Mouse (Mus musculus) liver, embryonic 15.5 days (tissue): ENCODE data around the gene A730009L09Rik. TPM values are rescaled to one million over a fixed set of nuclear protein-coding genes. Genes with fewer than 3 reads are reported as not detected.

Experiments
- ATAC-seq: fragments of 200-750 bp; cut with Nextera tagmentation; 2 replicates; pipeline ENCODE4 v1.8.0; 2017; ENCODE audit warnings: moderate number of reproducible peaks, mild to moderate bottlenecking, moderate library complexity; ENCODE audit not compliant: insufficient read depth
- H3K27ac ChIP-seq: fragments of 300-500 bp; sonication (generic); replicated peaks from 2 replicates; pipeline ENCODE4 v1.5.1; 2015; ENCODE audit warnings: mild to moderate bottlenecking, inconsistent platforms
- H3K27me3 ChIP-seq: fragments of 300-500 bp; sonication (generic); 2 replicates; pipeline ENCODE4 v1.6.1; 2015; ENCODE audit warnings: mild to moderate bottlenecking, inconsistent platforms
- H3K36me3 ChIP-seq: fragments of 300-500 bp; sonication (generic); replicated peaks from 2 replicates; pipeline ENCODE4 v1.6.1; 2015; ENCODE audit warnings: moderate library complexity, mild to moderate bottlenecking, inconsistent platforms
- H3K4me1 ChIP-seq: fragments of 300-500 bp; sonication (generic); replicated peaks from 2 replicates; pipeline ENCODE4 v1.6.1; 2015; ENCODE audit warnings: inconsistent platforms
- H3K4me2 ChIP-seq: fragments of 300-500 bp; sonication (generic); 2 replicates; pipeline ENCODE4 v1.6.1; 2015; ENCODE audit warnings: moderate library complexity, mild to moderate bottlenecking, inconsistent platforms
- H3K4me3 ChIP-seq: fragments of 300-500 bp; sonication (generic); replicated peaks from 2 replicates; pipeline ENCODE4 v1.5.1; 2015; ENCODE audit warnings: mild to moderate bottlenecking, inconsistent platforms
- H3K9ac ChIP-seq: fragments of 300-500 bp; sonication (generic); 2 replicates; pipeline ENCODE4 v1.6.1; 2015; ENCODE audit warnings: moderate library complexity, mild to moderate bottlenecking, inconsistent platforms
- H3K9me3 ChIP-seq: fragments of 300-500 bp; sonication (generic); replicated peaks from 2 replicates; pipeline ENCODE4 v1.6.1; 2016; ENCODE audit warnings: inconsistent platforms
- WGBS: fragments of 180-500 bp; shearing (Covaris S2); methylation state at CpG from one replicate; pipeline ENCODE4 v1.1.7; 2015; ENCODE audit warnings: mixed read lengths; ENCODE audit not compliant: insufficient replicate concordance; 5-methylcytosine and 5-hydroxymethylcytosine counted together
- polyA plus RNA-seq: library from polyadenylated mRNA; unstranded; fragments of >200 nt; fragmentation: Nextera tagmentation; extraction: Ambion mirVana; gene quantifications from 2 replicates; pipeline ENCODE4 v1.2.1, GENCODE M21; 2015

Gene A730009L09Rik
- polyA plus RNA-seq: not detected in 2 replicates

DNA sequence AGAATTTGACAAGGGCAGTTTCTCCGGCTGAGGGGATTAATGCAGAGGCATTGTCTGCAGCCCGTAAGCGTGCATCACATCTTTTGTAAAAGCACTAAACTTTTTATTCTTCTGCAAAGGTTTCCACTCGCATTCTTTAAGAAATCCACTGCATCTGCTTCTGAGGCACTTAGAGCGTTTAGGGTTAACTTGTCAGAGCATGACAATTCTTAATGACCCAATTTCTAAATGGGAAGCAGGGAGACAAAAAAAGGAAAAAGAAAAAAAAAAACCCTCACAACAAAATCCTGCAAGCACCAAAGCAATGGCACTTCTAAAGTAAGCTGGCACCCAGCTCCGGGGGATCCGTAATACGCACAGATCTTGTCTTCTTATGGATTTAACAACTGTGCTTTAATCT is at the start of gene A730009L09Rik:
A730009L09Rik (plus strand) TSS at position 301 of the 400 bp plus-strand sequence.
- no peak for ATAC-seq
- no peaks in the 10 kb centered on the region for H3K9me3 ChIP-seq
- 70% methylated on average over 8 of the region's 8 CpGs for WGBS

GRCm38 (mm10) chr16:84465581-84466165 is 49.2 kb upstream of the A730009L09Rik start:
- H3K9ac ChIP-seq: no peak overlapping the region
- H3K4me2 ChIP-seq: no peak overlapping the region
- H3K27ac ChIP-seq: no peak overlapping the region
- H3K4me3 ChIP-seq: no peak overlapping the region
- WGBS: 60% methylated on average over 6 of the region's 6 CpGs
- H3K9me3 ChIP-seq: no peaks in the 10 kb centered on the region
- no peaks in the 10 kb centered on the region for H3K36me3 ChIP-seq
- no peak for ATAC-seq
- no peaks in the 10 kb centered on the region for H3K4me1 ChIP-seq
- H3K27me3 ChIP-seq: no peaks in the 10 kb centered on the region

More for the DNA sequence above, at the start of gene A730009L09Rik:
- Histone ChIP-seq H3K27ac (no peak within 1 kb of the TSS), H3K9ac (no peak within 1 kb of the TSS), H3K4me2 (no peak within 1 kb of the TSS), H3K4me1 (no peaks in the 10 kb centered on the region), H3K36me3 (no peaks in the 10 kb centered on the region), H3K4me3 (no peak within 1 kb of the TSS), H3K27me3 (no peaks in the 10 kb centered on the region)

DNA sequence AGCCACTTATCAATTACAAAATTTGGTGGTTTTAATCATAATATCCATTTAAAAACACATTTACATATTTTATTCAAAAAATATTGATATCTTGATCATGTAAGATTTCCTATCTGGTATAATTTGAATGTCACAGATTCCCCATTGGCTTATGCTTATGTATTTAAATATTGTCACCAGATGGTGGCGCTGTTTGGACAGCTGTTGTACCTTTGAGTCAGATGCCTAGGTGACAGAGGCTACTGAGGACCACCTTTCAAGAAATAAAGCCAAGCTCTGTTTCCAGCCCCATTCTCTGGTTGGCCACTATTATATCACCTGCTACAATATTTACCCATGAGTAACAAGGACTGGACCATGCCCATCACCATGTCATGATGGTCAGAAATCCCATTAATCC is 46.0 kb upstream of the A730009L09Rik start:
- Histone ChIP-seq H3K27ac (no peak overlapping the region), H3K9ac (no peak overlapping the region), H3K36me3 (no peaks in the 10 kb centered on the region), H3K4me2 (no peak overlapping the region), H3K27me3 (no peaks in the 10 kb centered on the region), H3K4me3 (no peak overlapping the region), H3K9me3 (no peaks in the 10 kb centered on the region), H3K4me1 (no peaks in the 10 kb centered on the region)
- WGBS: 11% methylated on average over 1 of the region's 1 CpGs
- no peak for ATAC-seq

DNA sequence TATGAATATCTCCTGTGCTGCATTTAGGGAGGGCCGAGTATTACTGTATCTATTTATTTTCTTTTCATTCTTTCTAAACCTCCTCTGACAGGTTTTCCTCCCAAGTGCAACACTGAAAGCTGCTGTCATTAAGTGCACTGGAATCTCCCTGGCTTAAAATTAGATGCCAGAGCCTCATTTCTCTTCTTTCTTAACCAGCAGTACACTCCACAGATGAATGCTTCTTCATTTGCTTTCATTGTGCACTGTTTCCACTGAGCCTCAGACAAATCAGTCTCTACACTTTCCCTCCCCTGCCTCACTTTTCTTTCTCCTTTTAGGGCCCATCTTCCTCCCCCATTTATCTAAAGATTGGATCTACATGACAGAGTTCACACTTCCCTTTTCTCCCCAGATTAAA is 44.9 kb upstream of the A730009L09Rik start:
- H3K4me1 ChIP-seq: no peaks in the 10 kb centered on the region
- H3K4me2 ChIP-seq: no peak overlapping the region
- WGBS: 50% methylated on average over 1 of the region's 1 CpGs
- no peaks in the 10 kb centered on the region for H3K36me3 ChIP-seq
- no peak overlapping the region for H3K27ac ChIP-seq
- H3K9ac ChIP-seq: no peak overlapping the region
- H3K27me3 ChIP-seq: no peaks in the 10 kb centered on the region
- H3K4me3 ChIP-seq: no peak overlapping the region
- H3K9me3 ChIP-seq: no peaks in the 10 kb centered on the region
- no peak for ATAC-seq

- Histone ChIP-seq H3K27me3 (no peaks in the 10 kb centered on the region), H3K9ac (no peak overlapping the region), H3K36me3 (no peaks in the 10 kb centered on the region), H3K4me3 (no peak overlapping the region), H3K4me2 (no peak overlapping the region), H3K9me3 (no peaks in the 10 kb centered on the region), H3K4me1 (no peaks in the 10 kb centered on the region), H3K27ac (no peak overlapping the region)
- ATAC-seq: no peak
- 59% methylated on average over 6 of the region's 6 CpGs for WGBS
Measured at GRCm38 (mm10) chr16:84473406-84473805, 41.5 kb upstream of the A730009L09Rik start.

DNA sequence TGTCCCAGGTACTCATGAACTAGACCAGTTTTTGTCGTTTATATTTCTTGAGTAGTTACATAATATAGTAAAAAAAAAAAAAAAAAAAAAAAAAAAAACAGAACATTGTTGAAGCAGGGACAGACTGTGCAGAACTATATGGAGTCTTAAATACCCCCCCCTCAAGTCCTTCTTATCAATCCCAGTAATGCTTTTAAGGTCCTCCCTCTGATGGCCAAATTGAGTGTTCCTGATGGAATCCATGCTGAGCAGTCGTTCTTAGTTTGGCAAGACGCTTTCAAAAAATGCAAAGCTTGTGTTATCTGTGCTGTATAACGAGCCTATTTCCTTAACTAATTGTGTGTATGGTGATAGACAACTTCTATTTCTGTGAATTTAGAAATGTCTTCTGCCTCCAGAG is 40.2 kb upstream of the A730009L09Rik start:
- no peak overlapping the region for H3K4me3 ChIP-seq
- H3K9me3 ChIP-seq: no peaks in the 10 kb centered on the region
- no peaks in the 10 kb centered on the region for H3K4me1 ChIP-seq
- no peak overlapping the region for H3K9ac ChIP-seq
- ATAC-seq: no peak
- H3K27me3 ChIP-seq: no peaks in the 10 kb centered on the region
- H3K27ac ChIP-seq: no peak overlapping the region
- H3K36me3 ChIP-seq: no peaks in the 10 kb centered on the region
- no peak overlapping the region for H3K4me2 ChIP-seq
- WGBS: 46% methylated on average over 4 of the region's 4 CpGs

- no peak overlapping the region for H3K4me2 ChIP-seq
- H3K27me3 ChIP-seq: no peaks in the 10 kb centered on the region
- no peak overlapping the region for H3K27ac ChIP-seq
- H3K4me1 ChIP-seq: no peaks in the 10 kb centered on the region
- H3K36me3 ChIP-seq: no peaks in the 10 kb centered on the region
- H3K9ac ChIP-seq: no peak overlapping the region
- no peak overlapping the region for H3K4me3 ChIP-seq
- H3K9me3 ChIP-seq: no peaks in the 10 kb centered on the region
- ATAC-seq: no peak
- whole genome bisulfite sequencing: 49% methylated on average over 5 of the region's 5 CpGs
Measured at GRCm38 (mm10) chr16:84476948-84477347, 38.0 kb upstream of the A730009L09Rik start.

GRCm38 (mm10) chr16:84477528-84477927 is 37.4 kb upstream of the A730009L09Rik start:
- no peak overlapping the region for H3K4me3 ChIP-seq
- no peak for ATAC-seq
- 37% methylated on average over 1 of the region's 1 CpGs for WGBS
- H3K9ac ChIP-seq: no peak overlapping the region
- H3K36me3 ChIP-seq: no peaks in the 10 kb centered on the region
- H3K27me3 ChIP-seq: no peaks in the 10 kb centered on the region
- H3K4me2 ChIP-seq: no peak overlapping the region
- no peaks in the 10 kb centered on the region for H3K9me3 ChIP-seq
- no peak overlapping the region for H3K27ac ChIP-seq
- no peaks in the 10 kb centered on the region for H3K4me1 ChIP-seq

- Histone ChIP-seq H3K4me2 (no peak overlapping the region), H3K27ac (no peak overlapping the region), H3K36me3 (no peaks in the 10 kb centered on the region), H3K9ac (no peak overlapping the region), H3K4me3 (no peak overlapping the region), H3K4me1 (no peaks in the 10 kb centered on the region), H3K27me3 (no peaks in the 10 kb centered on the region), H3K9me3 (no peaks in the 10 kb centered on the region)
- 47% methylated on average over 6 of the region's 6 CpGs for WGBS
- no peak for ATAC-seq
Measured at GRCm38 (mm10) chr16:84477952-84478351, 37.0 kb upstream of the A730009L09Rik start.

DNA sequence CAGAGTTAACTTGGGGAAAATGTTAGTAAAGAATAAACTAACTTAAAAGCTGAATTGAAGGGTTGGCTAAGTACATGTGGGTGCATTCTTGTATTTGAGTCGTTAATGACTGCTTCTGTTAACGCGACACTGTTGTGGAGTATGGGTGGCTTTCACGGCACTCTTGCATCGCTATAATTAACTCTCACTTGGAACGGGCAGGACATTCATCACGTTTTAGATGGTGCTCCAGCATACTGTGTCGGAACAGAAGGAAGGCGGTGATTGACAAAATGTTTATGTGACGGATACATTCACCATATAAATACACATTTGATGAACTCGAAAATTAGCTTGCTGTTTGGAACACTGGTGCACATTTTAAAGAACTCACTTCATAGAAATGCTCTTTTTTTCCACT is 29.0 kb upstream of the A730009L09Rik start:
- H3K4me1 ChIP-seq: no peaks in the 10 kb centered on the region
- no peak overlapping the region for H3K4me3 ChIP-seq
- ATAC-seq: no peak
- H3K9ac ChIP-seq: no peak overlapping the region
- no peak overlapping the region for H3K27ac ChIP-seq
- H3K27me3 ChIP-seq: no peaks in the 10 kb centered on the region
- H3K36me3 ChIP-seq: no peaks in the 10 kb centered on the region
- no peaks in the 10 kb centered on the region for H3K9me3 ChIP-seq
- no peak overlapping the region for H3K4me2 ChIP-seq
- 70% methylated on average over 11 of the region's 11 CpGs for WGBS

DNA sequence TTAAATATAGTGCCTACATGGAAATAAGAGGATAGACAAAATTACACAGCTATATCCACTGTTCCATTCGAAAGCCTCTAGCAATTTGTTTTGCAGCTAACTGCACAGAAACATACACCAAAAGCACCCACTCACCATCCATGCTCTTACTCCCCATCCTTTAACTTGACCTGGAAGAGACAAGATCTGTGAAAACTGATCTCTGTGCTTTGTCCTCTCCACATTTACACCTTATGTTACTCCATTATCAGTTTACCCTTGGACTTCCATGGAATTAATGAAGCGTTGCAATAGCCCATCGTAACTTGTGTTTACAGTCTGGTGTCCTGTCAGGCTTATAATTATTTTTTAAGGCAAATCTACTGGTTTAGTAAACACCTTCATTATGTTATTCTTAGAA is 20.1 kb upstream of the A730009L09Rik start:
- no peaks in the 10 kb centered on the region for H3K9me3 ChIP-seq
- 63% methylated on average over 3 of the region's 3 CpGs for WGBS
- no peak overlapping the region for H3K9ac ChIP-seq
- ATAC-seq: no peak
- H3K4me3 ChIP-seq: no peak overlapping the region
- no peaks in the 10 kb centered on the region for H3K4me1 ChIP-seq
- H3K4me2 ChIP-seq: no peak overlapping the region
- H3K36me3 ChIP-seq: no peaks in the 10 kb centered on the region
- no peaks in the 10 kb centered on the region for H3K27me3 ChIP-seq
- H3K27ac ChIP-seq: no peak overlapping the region

GRCm38 (mm10) chr16:84495438-84495837 is 19.5 kb upstream of the A730009L09Rik start:
- no peaks in the 10 kb centered on the region for H3K9me3 ChIP-seq
- H3K4me3 ChIP-seq: no peak overlapping the region
- H3K27me3 ChIP-seq: no peaks in the 10 kb centered on the region
- no peak for ATAC-seq
- 36% methylated on average over 2 of the region's 2 CpGs for whole genome bisulfite sequencing
- H3K27ac ChIP-seq: no peak overlapping the region
- no peaks in the 10 kb centered on the region for H3K36me3 ChIP-seq
- no peak overlapping the region for H3K4me2 ChIP-seq
- no peaks in the 10 kb centered on the region for H3K4me1 ChIP-seq
- no peak overlapping the region for H3K9ac ChIP-seq
